Mouse (Mus musculus): ENCODE results near the gene Trim50. TPM values are rescaled to one million over a fixed set of nuclear protein-coding genes. Genes with fewer than 3 reads are reported as not detected.

Gene Trim50
- total RNA-seq, 2 experiments from 2014 or later = not detected

Small RNA genes within 50 kb of the gene (microRNA-seq; reads per million reads assigned to microRNA genes)
- gene Mir7033 = 0.85 reads per million

Other genes with a start within 250 kb of the Trim50 start
- gene Tbl2, start 203.6 kb upstream of the Trim50 start, total RNA-seq (2021) = 10 to 100 TPM; 18.3 to 22.2 TPM
- gene Bcl7b, start 185.0 kb upstream of the Trim50 start, total RNA-seq (2021) = 10 to 100 TPM; 27.3 to 28.0 TPM
- gene Baz1b, start 166.0 kb upstream of the Trim50 start, total RNA-seq (2021) = 10 to 100 TPM; 59.4 to 63.6 TPM
- 10 to 100 TPM; 16.0 to 20.2 TPM for gene Fzd9, start 102.1 kb upstream of the Trim50 start, total RNA-seq (2021)
- under 1 TPM; 0.32 to 0.36 TPM for gene Fkbp6, start 3.3 kb upstream of the Trim50 start, total RNA-seq (2021)
- 10 to 100 TPM; 12.4 to 14.2 TPM for gene Nsun5, start 16.7 kb downstream of the Trim50 start, total RNA-seq (2021)
- 10 to 100 TPM; 22.1 to 23.6 TPM for gene Pom121, start 41.3 kb downstream of the Trim50 start, total RNA-seq (2021)
- 100 to 1,000 TPM; 125 to 128 TPM for gene Hip1, start 191.8 kb downstream of the Trim50 start, total RNA-seq (2021)
- gene Ccl26, start 210.3 kb downstream of the Trim50 start, total RNA-seq (2021) = not detected
- 1 to 10 TPM; 3.8 to 5.2 TPM for gene Ccl24, start 219.8 kb downstream of the Trim50 start, total RNA-seq (2021)

Measured in gastrocnemius, postnatal 4 days (tissue).